Mouse (Mus musculus): Measurements from ENCODE around the gene Kcnh2. TPM values are rescaled to one million over a fixed set of nuclear protein-coding genes. Genes with fewer than 3 reads are reported as not detected.
A peak's percentile ranks its signal among the peaks of the same experiment; 100 is the strongest.
"Not testable (repeated sequence)": the region's sequence is repeated elsewhere in the genome, so short reads cannot be mapped to it uniquely, and the experiment has no call there.

The Kcnh2 gene
- polyA plus RNA-seq (2014; fragmentation: Nextera tagmentation; extraction: Ambion mirVana): 11.9 and 12.3 TPM in 2 replicates

DNA sequence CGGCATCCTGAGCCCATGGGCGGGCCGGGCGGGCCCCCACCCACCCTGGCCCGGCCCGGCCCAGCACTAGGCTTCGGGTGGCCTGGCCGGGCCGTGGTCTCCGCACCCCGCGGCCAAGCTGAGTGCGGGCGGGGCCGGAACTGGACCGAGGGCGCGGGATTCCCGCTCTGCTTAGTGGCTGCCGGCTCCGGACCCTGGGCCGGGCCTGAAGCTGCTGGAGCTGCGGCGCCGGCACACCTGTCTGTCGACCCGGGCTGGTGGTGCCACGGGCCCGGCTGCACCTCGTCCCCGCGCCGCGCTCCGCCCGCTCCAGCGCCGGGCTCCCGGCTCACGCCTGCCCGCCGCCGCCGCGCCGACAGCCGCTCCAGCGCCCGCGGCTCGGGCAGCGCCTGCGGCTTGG lies at the start of gene Kcnh2:
Gene Kcnh2, minus strand, starts transcription at position 327 of the 400 bp plus-strand sequence.
- peak within 1 kb of the TSS; percentile 76 for H3K4me3 ChIP-seq (ENCODE audit: low read depth, low read length)
- peak within 1 kb of the TSS; percentile 85 for H3K9ac ChIP-seq (ENCODE audit: low read depth, low read length)
- peaks cover 12% of the 10 kb centered on the region; the same call in 1 of the 2 replicates for H3K27me3 ChIP-seq (ENCODE audit: control insufficient read depth, insufficient read depth, low read length)
- DNase-seq (ENCODE audit: low spot score) (no peak), ATAC-seq (ENCODE audit: low FRiP score) (peak; percentile 52)
- WGBS: 0% methylated on average over 7 of the region's 53 CpGs
- H3K4me1 ChIP-seq (replicated peaks; ENCODE audit: control insufficient read depth, insufficient read depth, low read length): peaks cover 19% of the 10 kb centered on the region
- H3K4me2 ChIP-seq (replicated peaks; ENCODE audit: low read depth, low read length): peak within 1 kb of the TSS; percentile 94
- H3K36me3 ChIP-seq (ENCODE audit: control insufficient read depth, insufficient read depth, low read length): no peaks in the 10 kb centered on the region
- H3K9me3 ChIP-seq (ENCODE audit: control insufficient read depth, low read length): no peaks in the 10 kb centered on the region
- peak within 1 kb of the TSS; percentile 99 for H3K27ac ChIP-seq (ENCODE audit: low read depth, low read length)

DNA sequence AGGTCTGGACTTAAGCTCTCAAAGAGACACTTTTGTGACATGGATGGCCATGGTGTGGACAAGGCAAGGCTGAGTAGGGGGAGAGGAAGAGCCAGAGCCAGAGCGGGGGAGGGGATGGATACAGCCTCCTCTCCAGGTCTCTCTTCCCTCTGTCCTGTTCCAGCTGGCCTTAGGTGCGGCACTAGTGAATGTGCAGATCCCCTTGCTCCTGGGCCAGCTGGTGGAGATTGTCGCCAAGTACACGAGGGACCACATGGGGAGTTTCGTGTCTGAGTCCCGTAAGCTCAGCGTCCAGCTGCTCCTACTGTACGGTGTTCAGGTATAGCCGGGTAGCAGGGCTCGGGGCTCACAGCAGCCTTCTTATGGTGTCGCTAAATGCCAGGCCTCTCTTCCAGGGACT lies 49.0 kb upstream of the Kcnh2 start:
- Histone ChIP-seq H3K4me3 (ENCODE audit: low read depth, low read length) (no peak overlapping the region), H3K9me3 (ENCODE audit: control insufficient read depth, low read length) (no peaks in the 10 kb centered on the region), H3K9ac (ENCODE audit: low read depth, low read length) (no peak overlapping the region), H3K36me3 (ENCODE audit: control insufficient read depth, insufficient read depth, low read length) (no peaks in the 10 kb centered on the region), H3K27ac (ENCODE audit: low read depth, low read length) (no peak overlapping the region), H3K4me2 (replicated peaks; ENCODE audit: low read depth, low read length) (no peak overlapping the region), H3K4me1 (replicated peaks; ENCODE audit: control insufficient read depth, insufficient read depth, low read length) (no peaks in the 10 kb centered on the region), H3K27me3 (ENCODE audit: control insufficient read depth, insufficient read depth, low read length) (no peaks in the 10 kb centered on the region)
- no peak for DNase-seq (ENCODE audit: low spot score)
- WGBS: 90% methylated on average over 11 of the region's 11 CpGs
- no peak for ATAC-seq (ENCODE audit: low FRiP score)

DNA sequence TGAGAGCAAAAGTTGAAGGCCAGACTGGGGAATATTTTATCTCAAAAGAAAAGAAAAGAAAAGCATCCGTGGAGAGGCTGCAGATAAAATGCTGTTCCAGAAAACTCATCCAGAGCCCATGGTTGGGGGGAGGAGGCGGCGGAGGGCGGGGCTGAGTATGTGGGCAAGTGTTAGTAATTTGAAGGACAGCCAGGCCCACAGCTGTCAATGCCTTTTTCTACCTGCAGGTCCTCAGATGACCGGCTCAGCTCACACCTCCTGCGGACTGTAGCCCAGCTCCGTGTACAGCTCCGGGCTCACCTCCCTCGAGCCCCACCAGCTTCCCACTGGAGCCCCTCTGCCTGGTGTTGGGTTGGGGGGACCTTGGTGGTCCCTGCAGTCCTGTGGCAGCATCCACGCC lies 48.3 kb upstream of the Kcnh2 start:
- DNase-seq (ENCODE audit: low spot score): no peak
- Histone ChIP-seq H3K27ac (ENCODE audit: low read depth, low read length) (no peak overlapping the region), H3K36me3 (ENCODE audit: control insufficient read depth, insufficient read depth, low read length) (no peaks in the 10 kb centered on the region), H3K4me1 (replicated peaks; ENCODE audit: control insufficient read depth, insufficient read depth, low read length) (no peaks in the 10 kb centered on the region), H3K9me3 (ENCODE audit: control insufficient read depth, low read length) (no peaks in the 10 kb centered on the region), H3K9ac (ENCODE audit: low read depth, low read length) (no peak overlapping the region), H3K27me3 (ENCODE audit: control insufficient read depth, insufficient read depth, low read length) (no peaks in the 10 kb centered on the region), H3K4me3 (ENCODE audit: low read depth, low read length) (no peak overlapping the region), H3K4me2 (replicated peaks; ENCODE audit: low read depth, low read length) (no peak overlapping the region)
- no peak for ATAC-seq (ENCODE audit: low FRiP score)
- 88% methylated on average over 10 of the region's 10 CpGs for WGBS

DNA sequence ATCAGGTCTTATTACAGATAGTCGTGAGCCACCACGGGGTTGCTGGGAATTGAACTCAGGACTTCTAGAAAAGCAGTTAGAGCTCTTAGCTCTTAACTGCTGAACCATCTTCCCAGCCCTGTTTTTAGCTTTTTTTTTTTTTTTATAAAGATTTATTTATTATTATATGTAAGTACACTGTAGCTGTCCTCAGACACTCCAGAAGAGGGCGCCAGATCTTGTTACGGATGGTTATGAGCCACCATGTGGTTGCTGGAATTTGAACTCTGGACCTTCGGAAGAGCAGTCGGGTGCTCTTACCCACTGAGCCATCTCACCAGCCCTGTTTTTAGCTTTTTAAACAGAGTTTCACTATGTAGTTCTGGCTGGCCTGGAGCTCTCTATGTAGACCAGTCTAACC lies 44.9 kb upstream of the Kcnh2 start:
- H3K9me3 ChIP-seq (ENCODE audit: control insufficient read depth, low read length); H3K4me2 ChIP-seq (replicated peaks; ENCODE audit: low read depth, low read length); H3K9ac ChIP-seq (ENCODE audit: low read depth, low read length); ATAC-seq (ENCODE audit: low FRiP score); H3K27me3 ChIP-seq (ENCODE audit: control insufficient read depth, insufficient read depth, low read length); H3K27ac ChIP-seq (ENCODE audit: low read depth, low read length); H3K36me3 ChIP-seq (ENCODE audit: control insufficient read depth, insufficient read depth, low read length); H3K4me3 ChIP-seq (ENCODE audit: low read depth, low read length); DNase-seq (ENCODE audit: low spot score); H3K4me1 ChIP-seq (replicated peaks; ENCODE audit: control insufficient read depth, insufficient read depth, low read length): not testable (repeated sequence)
- WGBS: 95% methylated on average over 6 of the region's 6 CpGs

DNA sequence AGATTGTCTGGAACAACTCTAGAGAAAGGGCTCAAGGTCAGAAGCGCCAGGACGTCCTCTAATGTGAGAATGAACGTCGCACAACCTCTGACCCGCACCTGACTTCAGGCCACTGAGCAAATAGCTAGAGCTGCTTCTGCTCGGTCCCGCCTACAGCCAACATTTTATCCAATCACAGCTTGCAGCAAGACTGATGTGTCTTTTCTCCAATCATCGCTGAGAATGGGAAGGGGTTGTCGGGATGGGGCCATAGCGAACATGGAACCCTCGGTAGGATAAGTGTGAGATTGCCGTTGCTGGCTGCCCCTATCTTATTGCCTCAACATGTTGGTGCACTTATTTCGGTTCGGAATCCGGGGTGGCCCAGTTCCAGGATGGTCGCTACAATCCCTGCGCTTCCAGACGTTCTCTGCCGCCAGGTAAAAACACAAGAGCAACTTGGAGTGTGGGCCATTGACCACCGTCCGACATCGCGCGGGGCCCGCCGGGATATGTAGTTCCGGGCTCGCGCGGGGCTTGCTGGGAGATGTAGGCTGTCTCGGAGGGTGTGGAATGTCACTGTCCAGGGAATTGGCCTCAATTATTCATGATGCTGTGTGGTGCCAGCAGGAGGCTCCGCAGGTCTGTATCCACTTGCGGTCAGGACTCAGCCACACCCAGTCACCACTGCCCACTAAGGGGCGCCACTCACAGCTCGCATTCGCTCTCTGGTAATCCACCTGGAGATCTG lies 42.9 kb upstream of the Kcnh2 start:
- H3K27me3 ChIP-seq (ENCODE audit: control insufficient read depth, insufficient read depth, low read length): 0 out of 2 replicates have a peak, but pooled peaks cover 4% of the 10 kb centered on the region
- WGBS: 1% methylated on average over 36 of the region's 36 CpGs
- ATAC-seq (ENCODE audit: low FRiP score) (peak; percentile 97), DNase-seq (ENCODE audit: low spot score) (peak; percentile 97)
- peak overlapping the region; percentile 9 for H3K27ac ChIP-seq (ENCODE audit: low read depth, low read length)
- H3K4me2 ChIP-seq (replicated peaks; ENCODE audit: low read depth, low read length): peak overlapping the region; percentile 36
- H3K9ac ChIP-seq (ENCODE audit: low read depth, low read length): peak overlapping the region; percentile 59; the same call in 1 of the 2 replicates
- no peaks in the 10 kb centered on the region for H3K9me3 ChIP-seq (ENCODE audit: control insufficient read depth, low read length)
- no peaks in the 10 kb centered on the region for H3K36me3 ChIP-seq (ENCODE audit: control insufficient read depth, insufficient read depth, low read length)
- H3K4me3 ChIP-seq (ENCODE audit: low read depth, low read length): peak overlapping the region; percentile 51
- 0 out of 2 replicates have a peak, but pooled peaks cover 3% of the 10 kb centered on the region for H3K4me1 ChIP-seq (replicated peaks; ENCODE audit: control insufficient read depth, insufficient read depth, low read length)

DNA sequence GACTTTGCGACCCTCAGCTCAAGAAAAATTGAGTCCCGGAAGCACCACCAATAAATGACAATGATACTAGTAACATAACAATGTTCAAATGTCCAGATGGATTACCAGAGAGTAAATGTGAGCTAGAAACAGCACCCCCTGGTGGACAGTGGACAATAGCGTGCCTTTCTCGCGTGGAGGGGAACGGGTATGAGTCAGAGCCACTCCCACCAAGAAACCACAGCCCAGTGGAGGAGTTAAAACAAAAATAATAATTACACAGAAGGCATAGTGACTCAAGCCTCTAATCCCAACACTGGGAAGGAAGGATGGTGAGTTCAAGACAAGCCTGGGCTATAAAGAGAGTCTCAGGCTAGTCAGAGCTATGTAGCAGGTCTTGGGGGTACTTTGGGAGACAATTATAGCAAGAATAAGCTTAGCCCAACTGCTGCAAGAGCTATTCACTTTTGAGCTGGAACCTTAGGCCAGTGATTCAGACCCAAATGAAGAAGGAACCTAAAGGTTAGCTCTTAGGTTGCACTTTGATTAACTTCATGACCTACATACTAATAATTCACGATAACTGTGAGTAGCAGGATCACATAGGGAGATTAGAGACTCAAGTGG lies 42.1 kb upstream of the Kcnh2 start, which contains the start of gene Abcb8:
Gene Abcb8, plus strand, starts transcription at position 272 of the 606 bp plus-strand sequence.
- Histone ChIP-seq H3K27me3 (ENCODE audit: control insufficient read depth, insufficient read depth, low read length) (peaks cover 8% of the 10 kb centered on the region; the same call in 1 of the 2 replicates), H3K4me1 (replicated peaks; ENCODE audit: control insufficient read depth, insufficient read depth, low read length) (0 out of 2 replicates have a peak, but pooled peaks cover 3% of the 10 kb centered on the region), H3K9ac (ENCODE audit: low read depth, low read length) (peak within 1 kb of the TSS; percentile 59; the same call in 1 of the 2 replicates), H3K4me2 (replicated peaks; ENCODE audit: low read depth, low read length) (peak within 1 kb of the TSS; percentile 36), H3K4me3 (ENCODE audit: low read depth, low read length) (peak within 1 kb of the TSS; percentile 51), H3K9me3 (ENCODE audit: control insufficient read depth, low read length) (no peaks in the 10 kb centered on the region), H3K36me3 (ENCODE audit: control insufficient read depth, insufficient read depth, low read length) (no peaks in the 10 kb centered on the region), H3K27ac (ENCODE audit: low read depth, low read length) (peak within 1 kb of the TSS; percentile 9)
- peak; percentile 89 for DNase-seq (ENCODE audit: low spot score)
- 19% methylated on average over 7 of the region's 7 CpGs for WGBS
- ATAC-seq (ENCODE audit: low FRiP score): no peak

DNA sequence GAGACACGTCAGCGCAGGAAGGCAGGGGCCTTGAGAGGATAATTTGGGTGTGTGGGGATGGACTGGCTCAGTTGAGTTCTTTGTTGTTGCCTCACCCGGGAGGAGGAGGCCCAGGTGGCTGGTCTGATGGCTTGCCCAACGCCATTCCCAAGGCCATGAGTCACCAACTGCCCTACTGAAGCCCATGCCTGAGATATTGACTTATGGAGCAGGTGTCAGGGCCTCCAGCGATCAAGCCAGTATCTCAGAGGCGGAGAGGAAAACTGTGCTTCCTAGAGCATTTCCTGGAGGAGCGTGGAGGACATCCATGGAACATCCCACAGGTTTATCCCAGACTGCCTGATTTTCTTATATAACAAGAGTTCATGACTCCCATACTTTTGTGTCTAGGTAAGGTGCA lies 41.3 kb upstream of the Kcnh2 start:
- H3K4me3 ChIP-seq (ENCODE audit: low read depth, low read length): no peak overlapping the region
- no peak overlapping the region for H3K9ac ChIP-seq (ENCODE audit: low read depth, low read length)
- H3K4me2 ChIP-seq (replicated peaks; ENCODE audit: low read depth, low read length): no peak overlapping the region
- H3K27me3 ChIP-seq (ENCODE audit: control insufficient read depth, insufficient read depth, low read length): peaks cover 16% of the 10 kb centered on the region
- no peaks in the 10 kb centered on the region for H3K9me3 ChIP-seq (ENCODE audit: control insufficient read depth, low read length)
- no peak overlapping the region for H3K27ac ChIP-seq (ENCODE audit: low read depth, low read length)
- H3K4me1 ChIP-seq (replicated peaks; ENCODE audit: control insufficient read depth, insufficient read depth, low read length): peaks cover 3% of the 10 kb centered on the region
- no peaks in the 10 kb centered on the region for H3K36me3 ChIP-seq (ENCODE audit: control insufficient read depth, insufficient read depth, low read length)
- no peak for DNase-seq (ENCODE audit: low spot score)
- WGBS: 76% methylated on average over 7 of the region's 7 CpGs
- ATAC-seq (ENCODE audit: low FRiP score): no peak

DNA sequence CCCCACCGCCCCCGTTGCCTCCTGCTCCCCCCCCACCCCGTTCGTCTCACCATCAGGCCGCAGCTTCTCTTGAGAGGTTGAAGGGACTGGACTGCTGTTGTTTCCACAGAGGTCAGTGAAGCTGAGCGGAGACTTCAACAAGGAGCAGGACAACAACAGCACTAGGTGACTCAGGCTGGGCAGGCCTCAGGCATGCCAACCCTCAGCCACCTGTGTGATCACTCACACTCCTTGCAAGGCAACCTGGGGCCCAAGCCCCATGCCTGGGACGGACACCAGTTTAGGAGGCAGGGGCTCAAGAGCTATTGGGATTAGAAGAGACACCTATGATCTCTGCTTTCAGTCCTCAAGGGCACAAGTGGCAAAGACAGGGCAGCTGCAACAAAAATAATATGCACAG lies 40.5 kb upstream of the Kcnh2 start, which contains the start of gene Atg9b:
Gene Atg9b, minus strand, starts transcription at position 280 of the 400 bp plus-strand sequence.
- ATAC-seq (ENCODE audit: low FRiP score): no peak
- Histone ChIP-seq H3K27me3 (ENCODE audit: control insufficient read depth, insufficient read depth, low read length) (peaks cover 25% of the 10 kb centered on the region), H3K9ac (ENCODE audit: low read depth, low read length) (no peak within 1 kb of the TSS), H3K27ac (ENCODE audit: low read depth, low read length) (no peak within 1 kb of the TSS), H3K4me3 (ENCODE audit: low read depth, low read length) (no peak within 1 kb of the TSS), H3K9me3 (ENCODE audit: control insufficient read depth, low read length) (no peaks in the 10 kb centered on the region), H3K36me3 (ENCODE audit: control insufficient read depth, insufficient read depth, low read length) (no peaks in the 10 kb centered on the region), H3K4me2 (replicated peaks; ENCODE audit: low read depth, low read length) (no peak within 1 kb of the TSS), H3K4me1 (replicated peaks; ENCODE audit: control insufficient read depth, insufficient read depth, low read length) (peaks cover 9% of the 10 kb centered on the region)
- 78% methylated on average over 7 of the region's 7 CpGs for WGBS
- no peak for DNase-seq (ENCODE audit: low spot score)
